Mouse (Mus musculus) liver, embryonic 14.5 days (tissue): ENCODE results near the gene Nat8f3. TPM values are rescaled to one million over a fixed set of nuclear protein-coding genes. Genes with fewer than 3 reads are reported as not detected.
"Not testable (repeated sequence)": the region's sequence is repeated elsewhere in the genome, so short reads cannot be mapped to it uniquely, and the experiment has no call there.

ENCODE experiments used
- ATAC-seq: fragments of 200-750 bp; cut with Nextera tagmentation; 2 replicates; pipeline ENCODE4 v1.8.0; 2017; ENCODE audit warnings: moderate number of reproducible peaks, mild to moderate bottlenecking, moderate library complexity; ENCODE audit not compliant: insufficient read depth
- DNase-seq, 3 experiments: peaks; one replicate each; pipeline ENCODE4 v3.0.0-alpha.2; 2012 to 2013; ENCODE audit warnings: low read depth in 3 of 3, low spot score in 3 of 3
- H3K27ac ChIP-seq: fragments of 300-500 bp; sonication (generic); 2 replicates; pipeline ENCODE4 v1.5.1; 2014; ENCODE audit warnings: moderate library complexity, mild to moderate bottlenecking, control low read depth, inconsistent platforms
- H3K27me3 ChIP-seq: fragments of 300-500 bp; sonication (generic); 2 replicates; pipeline ENCODE4 v1.6.1; 2014; ENCODE audit warnings: mild to moderate bottlenecking, low read length, moderate library complexity; ENCODE audit not compliant: control insufficient read depth, insufficient read depth
- H3K36me3 ChIP-seq: fragments of 300-500 bp; sonication (generic); replicated peaks from 2 replicates; pipeline ENCODE4 v1.6.1; 2014; ENCODE audit warnings: low read depth; ENCODE audit not compliant: control insufficient read depth, insufficient read depth
- H3K4me1 ChIP-seq, 2 experiments: fragments of 200-500 bp in 1 of 2; fragments of 300-500 bp in 1 of 2; sonication (generic) in 1 of 2; replicated peaks; 2 replicates each; pipeline ENCODE4 v1.6.1; 2012 to 2014; ENCODE audit warnings: antibody characterized with exemption in 1 of 2, inconsistent platforms in 1 of 2, low read length in 1 of 2; ENCODE audit not compliant: control insufficient read depth in 2 of 2, insufficient read depth in 2 of 2
- H3K4me2 ChIP-seq: fragments of 300-500 bp; sonication (generic); 2 replicates; pipeline ENCODE4 v1.6.1; 2014; ENCODE audit warnings: low read depth, mild to moderate bottlenecking, control low read depth, moderate library complexity
- H3K4me3 ChIP-seq, 2 experiments: fragments of 200-500 bp in 1 of 2; fragments of 300-500 bp in 1 of 2; sonication (generic) in 1 of 2; 2 replicates each; pipeline ENCODE4 v1.5.1; 2012 to 2014; ENCODE audit warnings: low read depth in 2 of 2, low read length in 2 of 2, mild to moderate bottlenecking in 2 of 2, control low read depth in 1 of 2, inconsistent platforms in 1 of 2, moderate library complexity in 1 of 2; ENCODE audit not compliant: insufficient read depth in 1 of 2
- H3K9ac ChIP-seq: fragments of 300-500 bp; sonication (generic); replicated peaks from 2 replicates; pipeline ENCODE4 v1.6.1; 2014; ENCODE audit warnings: mild to moderate bottlenecking, control low read depth, moderate library complexity
- H3K9me3 ChIP-seq: fragments of 300-500 bp; sonication (generic); 2 replicates; pipeline ENCODE4 v1.6.1; 2016; ENCODE audit warnings: low read length, mixed read lengths; ENCODE audit not compliant: control insufficient read depth
- CTCF ChIP-seq: IDR thresholded peaks from 2 replicates; pipeline ENCODE4 v1.5.1; 2016; ENCODE audit warnings: antibody characterized with exemption, low read depth, control low read depth
- EP300 ChIP-seq: IDR thresholded peaks from 2 replicates; pipeline ENCODE4 v1.6.1; 2016; ENCODE audit warnings: antibody characterized with exemption, low read depth
- WGBS: fragments of 180-500 bp; shearing (Covaris S2); extraction: QIAGEN DNeasy Blood & Tissue Kit; methylation state at CpG from one replicate; pipeline ENCODE4 v1.1.7; 2014; ENCODE audit not compliant: insufficient replicate concordance; 5-methylcytosine and 5-hydroxymethylcytosine counted together
- polyA plus RNA-seq, 2 experiments: library from polyadenylated mRNA; depleted of rRNA in 1 of 2; stranded (reverse) in 1 of 2; unstranded in 1 of 2; fragments of >200 nt; fragmentation: Nextera tagmentation in 1 of 2; extraction: Ambion mirVana in 1 of 2; gene quantifications; 2 replicates each; pipeline versions ENCODE4 v1.2.1 to v1.2.3; 2012 to 2014

The Nat8f3 gene
- not detected in 2 replicates for polyA plus RNA-seq (2012; rRNA removed)
- not detected in 2 replicates for polyA plus RNA-seq (2014; fragmentation: Nextera tagmentation; extraction: Ambion mirVana)

DNA sequence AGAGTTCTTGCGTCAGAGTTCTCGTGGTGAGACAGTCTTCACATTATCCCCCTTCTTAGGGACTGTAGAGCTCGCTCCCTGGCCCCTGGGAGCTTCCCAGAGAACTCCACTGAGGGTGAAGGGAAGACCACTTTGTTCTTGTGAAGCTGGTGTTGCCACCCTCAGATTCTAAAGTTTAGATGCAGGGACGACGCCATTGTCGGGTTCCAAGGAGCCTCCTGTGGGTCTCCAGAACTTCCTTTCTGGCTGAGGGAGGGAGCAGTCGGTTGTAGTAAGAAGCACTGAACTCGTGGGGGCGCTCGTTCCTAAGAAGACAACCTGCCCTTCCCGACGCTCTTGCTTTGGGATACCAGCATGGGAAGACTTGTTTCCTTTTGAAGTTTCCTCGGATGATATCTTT, at the start of gene Nat8f3:
TSS of gene Nat8f3 (minus strand) at position 223 of the 400 bp plus-strand sequence.
- not testable (repeated sequence) for H3K4me1 ChIP-seq, H3K4me2 ChIP-seq, H3K27me3 ChIP-seq, H3K36me3 ChIP-seq, H3K9ac ChIP-seq, DNase-seq, H3K27ac ChIP-seq, H3K4me3 ChIP-seq, ATAC-seq, H3K9me3 ChIP-seq
- 46% methylated on average over 13 of the region's 13 CpGs for WGBS

DNA sequence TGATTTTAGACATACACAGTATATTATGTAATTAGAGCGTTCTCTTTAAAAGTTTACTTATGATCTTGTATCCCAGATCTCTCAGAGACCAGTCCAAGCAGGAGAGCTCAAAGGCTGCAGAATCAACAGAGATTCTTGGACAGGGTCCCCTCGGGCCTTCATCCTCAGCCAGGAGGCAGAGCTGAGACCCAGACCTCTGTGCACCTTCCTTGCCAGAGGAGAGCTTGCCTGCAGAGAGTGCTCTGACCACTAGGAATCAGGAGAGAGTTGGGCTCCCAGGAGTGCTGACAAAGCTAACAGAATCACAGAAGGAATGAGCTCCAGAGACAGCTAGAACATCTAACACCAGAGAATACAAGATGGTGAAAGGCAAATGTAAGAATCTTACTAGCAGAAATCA, 47.8 kb upstream of the Nat8f3 start:
- Histone ChIP-seq H3K4me2 (no peak overlapping the region), H3K9ac (no peak overlapping the region), H3K27me3 (no peaks in the 10 kb centered on the region), H3K4me3 (no peak overlapping the region), H3K27ac (no peak overlapping the region), H3K9me3 (no peaks in the 10 kb centered on the region), H3K36me3 (no peaks in the 10 kb centered on the region), H3K4me1 (no peaks in the 10 kb centered on the region)
- DNase-seq, result no peak
- WGBS, result 42% methylated on average over 2 of the region's 2 CpGs
- TF ChIP-seq CTCF (no peak), EP300 (no peak)
- no peak for ATAC-seq

DNA sequence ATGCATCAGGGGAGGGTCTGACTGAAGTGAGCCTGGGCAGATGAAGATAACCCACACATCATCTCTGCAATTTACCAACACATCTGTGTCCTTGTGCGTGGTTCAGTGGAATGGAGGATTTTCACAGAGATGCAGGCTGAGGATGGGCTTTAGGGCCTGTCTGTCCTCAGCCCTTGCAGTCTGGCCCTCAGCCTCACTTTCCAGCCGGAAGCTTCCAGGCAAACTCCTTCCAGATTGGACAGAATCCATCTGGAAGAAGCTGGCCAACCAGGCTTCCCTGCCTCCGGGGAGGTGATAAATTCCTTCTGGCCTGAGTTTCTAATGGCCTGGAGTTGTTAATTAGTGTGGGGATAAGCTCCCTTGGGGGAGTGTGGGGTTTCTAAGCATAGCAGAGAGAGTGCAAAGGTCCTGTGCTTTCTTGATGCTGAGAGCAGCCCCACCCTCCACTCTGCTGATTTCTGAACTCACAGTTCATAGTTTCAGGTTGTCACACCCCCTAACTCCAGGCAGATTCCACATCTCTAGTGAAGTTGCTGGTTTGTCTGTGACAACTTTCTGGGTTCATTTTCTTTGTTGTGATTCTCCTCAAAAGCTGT, 45.5 kb upstream of the Nat8f3 start:
- H3K9ac ChIP-seq, H3K4me2 ChIP-seq, H3K27me3 ChIP-seq, DNase-seq, H3K27ac ChIP-seq, H3K4me1 ChIP-seq, H3K4me3 ChIP-seq, H3K9me3 ChIP-seq, ATAC-seq, H3K36me3 ChIP-seq: not testable (repeated sequence)
- WGBS, result 46% methylated on average over 3 of the region's 3 CpGs

DNA sequence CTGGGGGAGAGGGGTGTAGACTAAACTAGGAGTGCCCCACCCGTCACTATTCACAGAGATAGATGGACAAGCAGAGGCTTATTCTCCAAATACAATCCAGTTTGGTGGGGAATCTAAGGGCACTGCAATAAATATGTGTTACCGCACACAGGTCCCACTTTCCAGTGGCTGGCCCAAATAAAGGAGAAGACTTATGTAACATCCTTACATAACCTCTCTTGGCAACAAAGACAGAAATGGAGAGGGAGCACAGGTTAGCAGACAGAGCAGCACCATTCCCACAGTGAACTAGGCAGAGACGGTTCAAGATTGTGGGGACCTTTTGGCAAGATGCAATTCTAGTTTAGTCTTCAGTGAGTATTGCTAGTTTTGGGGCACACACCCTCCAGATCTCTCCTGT, 45.0 kb upstream of the Nat8f3 start:
- H3K27ac ChIP-seq, H3K9me3 ChIP-seq, H3K9ac ChIP-seq, ATAC-seq, H3K36me3 ChIP-seq, DNase-seq, H3K27me3 ChIP-seq, H3K4me2 ChIP-seq, H3K4me3 ChIP-seq, H3K4me1 ChIP-seq: not testable (repeated sequence)
- WGBS, result 55% methylated on average over 2 of the region's 3 CpGs

DNA sequence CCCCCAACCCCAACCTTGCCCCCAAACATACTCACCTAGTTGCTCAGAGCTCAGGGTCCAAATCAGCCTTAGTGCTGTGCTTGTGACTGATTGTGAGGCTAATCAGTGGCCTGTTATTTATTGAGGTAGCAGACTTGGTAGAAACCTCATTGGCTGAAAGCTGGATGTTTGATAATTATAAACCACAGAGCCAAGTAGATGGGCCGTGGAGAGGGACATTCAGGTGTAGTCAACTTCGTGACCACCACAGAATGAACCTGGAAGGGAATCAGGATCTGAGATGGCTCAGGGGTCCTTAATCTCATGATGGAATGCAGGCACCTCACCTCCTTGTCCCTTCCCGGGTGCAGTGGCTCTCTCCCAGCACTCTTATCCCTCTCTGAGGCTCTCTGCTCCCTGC, 44.2 kb upstream of the Nat8f3 start:
- not testable (repeated sequence) for H3K27me3 ChIP-seq, H3K4me3 ChIP-seq, H3K9ac ChIP-seq, H3K4me2 ChIP-seq, H3K9me3 ChIP-seq, ATAC-seq, H3K27ac ChIP-seq, H3K4me1 ChIP-seq, DNase-seq, H3K36me3 ChIP-seq
- 39% methylated on average over 2 of the region's 3 CpGs for WGBS

DNA sequence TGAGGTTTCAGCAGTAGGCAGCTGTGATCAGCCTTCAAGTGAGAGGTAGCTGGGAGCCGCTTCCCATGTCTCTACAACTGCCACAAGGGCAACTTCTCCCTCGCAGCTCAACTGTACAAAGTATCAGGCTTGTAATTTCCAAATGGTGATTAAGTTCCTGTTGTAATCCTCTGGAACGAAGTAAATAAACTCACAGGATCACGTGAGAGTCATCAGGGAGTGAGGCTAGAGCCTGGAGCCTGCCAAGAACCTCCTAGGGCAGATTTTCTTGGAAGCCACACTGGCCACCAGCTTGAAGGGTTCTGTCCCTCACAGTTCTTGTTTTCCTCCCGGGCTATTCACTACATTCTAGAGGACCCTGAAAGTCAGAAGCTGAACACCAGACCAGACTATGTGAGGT, 37.6 kb upstream of the Nat8f3 start:
- not testable (repeated sequence) for H3K27me3 ChIP-seq, DNase-seq, H3K4me2 ChIP-seq, H3K4me1 ChIP-seq, H3K9ac ChIP-seq, H3K4me3 ChIP-seq, H3K9me3 ChIP-seq, ATAC-seq, H3K36me3 ChIP-seq, H3K27ac ChIP-seq
- 44% methylated on average over 5 of the region's 5 CpGs for whole genome bisulfite sequencing

DNA sequence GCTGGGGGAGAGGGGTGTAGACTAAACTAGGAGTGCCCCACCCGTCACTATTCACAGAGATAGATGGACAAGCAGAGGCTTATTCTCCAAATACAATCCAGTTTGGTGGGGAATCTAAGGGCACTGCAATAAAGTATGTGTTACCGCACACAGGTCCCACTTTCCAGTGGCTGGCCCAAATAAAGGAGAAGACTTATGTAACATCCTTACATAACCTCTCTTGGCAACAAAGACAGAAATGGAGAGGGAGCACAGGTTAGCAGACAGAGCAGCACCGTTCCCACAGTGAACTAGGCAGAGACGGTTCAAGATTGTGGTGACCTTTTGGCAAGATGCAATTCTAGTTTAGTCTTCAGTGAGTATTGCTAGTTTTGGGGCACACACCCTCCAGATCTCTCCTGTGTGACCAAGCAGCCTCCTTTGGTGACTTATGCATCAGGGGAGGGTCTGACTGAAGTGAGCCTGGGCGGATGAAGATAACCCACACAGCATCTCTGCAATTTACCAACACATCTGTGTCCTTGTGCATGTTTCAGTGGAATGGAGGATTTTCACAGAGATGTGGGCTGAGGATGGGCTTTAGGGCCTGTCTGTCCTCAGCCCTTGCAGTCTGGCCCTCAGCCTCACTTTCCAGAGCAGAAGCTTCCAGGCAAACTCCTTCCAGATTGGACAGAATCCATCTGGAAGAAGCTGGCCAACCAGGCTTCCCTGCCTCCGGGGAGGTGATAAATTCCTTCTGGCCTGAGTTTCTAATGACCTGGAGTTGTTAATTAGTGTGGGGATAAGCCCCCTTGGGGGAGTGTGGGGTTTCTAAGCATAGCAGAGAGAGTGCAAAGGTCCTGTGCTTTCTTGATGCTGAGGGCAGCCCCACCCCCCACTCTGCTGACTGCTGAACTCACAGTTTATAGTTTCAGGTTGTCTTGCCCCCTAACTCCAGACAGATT, 2.2 kb downstream of the Nat8f3 start:
- not testable (repeated sequence) for H3K9ac ChIP-seq, H3K27ac ChIP-seq, H3K4me1 ChIP-seq, H3K36me3 ChIP-seq, DNase-seq, H3K9me3 ChIP-seq, H3K4me3 ChIP-seq, H3K4me2 ChIP-seq, H3K27me3 ChIP-seq, ATAC-seq
- 70% methylated on average over 5 of the region's 6 CpGs for WGBS
